Mouse (Mus musculus): ENCODE results near the gene Kirrel.

Kirrel gene
- long read RNA-seq, experiment 1, partial matches to known transcripts, result 2 of 3 reads
- long read RNA-seq, experiment 1, other reads (novel, unspliced or antisense), result 1 of 3 reads
- long read RNA-seq, experiment 2, partial matches to known transcripts, result 1 of 1 reads
- long read RNA-seq, experiment 2, other reads (novel, unspliced or antisense), result 0 of 1 reads

- intact Hi-C loops (cut with DNase I), result loop anchor here (2.0 kb wide), 1 partner anchor 147 kb away; no protein-coding TSS in a partner anchor
Observed at GRCm38 (mm10) chr3:87174096-87174768, at the start of gene Kirrel. Gene Kirrel, minus strand, starts transcription at chr3:87174747.

DNA sequence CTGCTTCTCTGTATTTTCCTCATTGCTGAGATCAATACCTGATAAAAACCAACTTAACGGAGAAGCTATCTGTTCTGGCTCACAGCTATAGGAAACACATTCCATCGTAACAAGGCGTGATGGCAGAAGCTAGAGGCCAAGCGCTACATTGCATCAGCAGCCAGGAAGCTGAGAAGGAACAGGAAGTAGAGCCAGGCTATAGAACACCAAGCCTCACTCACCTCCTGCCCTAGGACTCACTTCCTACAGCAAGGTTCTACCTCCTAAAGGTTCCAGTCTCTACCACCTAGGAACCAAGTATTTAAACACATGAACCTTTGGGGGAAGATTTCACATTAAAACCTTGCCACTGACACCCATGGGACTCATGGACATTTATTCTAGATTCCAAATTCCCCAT, 49.1 kb upstream of the Kirrel start:
- intact Hi-C loops (cut with DNase I), result no loop called here

- intact Hi-C loops (cut with DNase I), result no loop called here
Observed at GRCm38 (mm10) chr3:87222346-87222745, 47.8 kb upstream of the Kirrel start.

DNA sequence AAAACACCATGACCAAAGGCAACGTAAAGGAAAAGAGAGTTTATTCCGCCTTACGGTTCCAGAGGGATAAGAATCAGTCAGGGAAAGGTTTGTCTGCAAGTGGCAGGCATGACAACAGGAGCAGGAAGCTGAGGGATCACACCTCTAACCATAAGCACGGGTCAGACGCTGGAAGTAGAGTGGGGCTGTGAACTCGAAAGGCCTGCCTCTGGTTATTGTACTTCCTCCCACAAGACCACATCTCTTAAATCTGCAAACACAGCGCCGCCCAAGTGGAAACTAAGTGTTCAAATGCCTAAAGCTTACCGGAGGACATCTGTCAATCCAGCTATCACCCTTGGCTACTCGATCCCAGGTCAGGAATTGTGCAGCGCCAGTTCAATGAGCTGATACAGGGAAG, 40.6 kb upstream of the Kirrel start:
- intact Hi-C loops (cut with DNase I), result no loop called here

DNA sequence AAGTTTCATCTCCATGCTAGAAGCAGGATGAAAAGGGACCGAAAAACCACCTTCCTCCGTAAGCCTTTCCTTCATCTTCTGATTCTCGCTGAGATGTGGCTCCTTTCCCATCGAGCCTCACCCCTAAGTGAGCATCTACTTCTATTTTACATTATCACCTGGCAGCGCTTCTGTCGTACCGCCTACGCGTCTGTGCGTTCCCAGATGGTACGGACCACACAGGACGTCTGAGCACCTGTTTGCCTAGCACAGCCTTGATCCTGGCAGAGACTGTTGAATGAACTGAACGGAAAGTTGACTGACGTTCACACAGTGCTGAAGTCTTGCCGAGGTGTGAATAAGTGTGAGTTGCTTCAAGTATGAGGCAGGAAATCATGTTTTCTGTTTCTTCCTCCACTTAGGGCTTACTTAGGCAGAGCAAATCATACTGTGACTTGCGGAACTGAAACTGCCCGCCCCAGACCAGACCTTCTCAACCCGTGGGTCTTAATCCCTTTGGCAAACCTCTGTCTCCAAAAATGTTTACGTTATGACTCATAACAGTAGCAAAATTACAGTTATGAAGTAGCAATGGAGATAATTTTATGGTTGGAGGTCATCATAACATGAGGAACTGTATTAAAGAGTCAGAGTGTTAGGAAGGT, 39.8 kb upstream of the Kirrel start:
- intact Hi-C loops (cut with DNase I), result no loop called here

GRCm38 (mm10) chr3:87206336-87207075, 32.0 kb upstream of the Kirrel start:
- intact Hi-C loops (cut with DNase I), result no loop called here

GRCm38 (mm10) chr3:87196637-87197036, 22.1 kb upstream of the Kirrel start:
- intact Hi-C loops (cut with DNase I), result no loop called here

DNA sequence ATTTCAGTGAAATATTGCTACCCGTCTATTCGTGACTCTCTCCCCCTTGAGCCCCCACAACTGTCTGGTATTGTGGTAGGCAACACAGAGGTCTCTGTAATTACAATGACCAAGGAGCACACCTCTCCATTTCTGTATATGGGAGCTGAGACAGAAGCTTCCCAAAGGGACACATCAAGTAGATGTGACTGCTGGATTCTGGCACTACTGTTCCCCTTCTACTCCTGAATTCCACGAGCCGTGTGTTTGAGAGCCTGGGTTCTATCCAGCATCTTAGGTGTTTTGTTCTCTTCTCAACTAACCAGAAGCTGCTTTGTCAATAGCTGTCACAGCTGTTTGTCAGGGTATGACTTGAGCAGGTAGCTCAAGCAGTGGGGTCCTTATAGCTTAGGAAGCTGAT, 20.5 kb upstream of the Kirrel start:
- intact Hi-C loops (cut with DNase I), result no loop called here

DNA sequence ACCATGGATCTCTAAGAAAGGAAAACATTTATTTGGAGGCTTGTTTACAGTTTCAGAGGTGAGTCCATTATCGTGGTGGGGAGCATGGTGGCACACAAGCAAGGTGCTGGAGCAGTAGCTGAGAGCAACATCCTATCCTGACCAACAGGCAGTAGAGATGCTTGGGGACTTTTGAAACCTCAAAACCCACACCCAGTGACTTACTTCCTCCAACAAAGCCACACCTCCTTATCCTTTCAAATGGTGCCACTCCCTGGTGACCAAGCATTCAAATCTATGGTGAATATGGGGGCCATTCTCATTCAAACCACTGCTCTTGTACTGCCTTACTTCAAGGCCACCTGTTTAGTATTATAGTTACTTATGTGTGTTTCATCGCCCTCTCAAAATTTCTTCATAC, 20.0 kb upstream of the Kirrel start:
- intact Hi-C loops (cut with DNase I), result no loop called here

- intact Hi-C loops (cut with DNase I), result no loop called here
Observed at GRCm38 (mm10) chr3:87193756-87194155, 19.2 kb upstream of the Kirrel start.

- intact Hi-C loops (cut with DNase I), result no loop called here
Observed at GRCm38 (mm10) chr3:87193352-87193751, 18.8 kb upstream of the Kirrel start.

- intact Hi-C loops (cut with DNase I), result no loop called here
Observed at GRCm38 (mm10) chr3:87176687-87177086, 2.1 kb upstream of the Kirrel start.

GRCm38 (mm10) chr3:87175438-87175815, 880 bp upstream of the Kirrel start:
- intact Hi-C loops (cut with DNase I), result loop anchor here (1.0 to 2.0 kb wide), 2 partner anchors 85 to 149 kb away; no protein-coding TSS in a partner anchor

- intact Hi-C loops (cut with DNase I), result loop anchor here (1.0 to 2.0 kb wide), 2 partner anchors 85 to 148 kb away; no protein-coding TSS in a partner anchor
Observed at GRCm38 (mm10) chr3:87174769-87175437, 356 bp upstream of the Kirrel start.

GRCm38 (mm10) chr3:87173486-87174085, 961 bp downstream of the Kirrel start:
- intact Hi-C loops (cut with DNase I), result loop anchor here (2.0 kb wide), 1 partner anchor 147 kb away; no protein-coding TSS in a partner anchor

GRCm38 (mm10) chr3:87173103-87173444, 1.5 kb downstream of the Kirrel start:
- intact Hi-C loops (cut with DNase I), result no loop called here

GRCm38 (mm10) chr3:87172351-87173102, 2.0 kb downstream of the Kirrel start:
- intact Hi-C loops (cut with DNase I), result no loop called here

DNA sequence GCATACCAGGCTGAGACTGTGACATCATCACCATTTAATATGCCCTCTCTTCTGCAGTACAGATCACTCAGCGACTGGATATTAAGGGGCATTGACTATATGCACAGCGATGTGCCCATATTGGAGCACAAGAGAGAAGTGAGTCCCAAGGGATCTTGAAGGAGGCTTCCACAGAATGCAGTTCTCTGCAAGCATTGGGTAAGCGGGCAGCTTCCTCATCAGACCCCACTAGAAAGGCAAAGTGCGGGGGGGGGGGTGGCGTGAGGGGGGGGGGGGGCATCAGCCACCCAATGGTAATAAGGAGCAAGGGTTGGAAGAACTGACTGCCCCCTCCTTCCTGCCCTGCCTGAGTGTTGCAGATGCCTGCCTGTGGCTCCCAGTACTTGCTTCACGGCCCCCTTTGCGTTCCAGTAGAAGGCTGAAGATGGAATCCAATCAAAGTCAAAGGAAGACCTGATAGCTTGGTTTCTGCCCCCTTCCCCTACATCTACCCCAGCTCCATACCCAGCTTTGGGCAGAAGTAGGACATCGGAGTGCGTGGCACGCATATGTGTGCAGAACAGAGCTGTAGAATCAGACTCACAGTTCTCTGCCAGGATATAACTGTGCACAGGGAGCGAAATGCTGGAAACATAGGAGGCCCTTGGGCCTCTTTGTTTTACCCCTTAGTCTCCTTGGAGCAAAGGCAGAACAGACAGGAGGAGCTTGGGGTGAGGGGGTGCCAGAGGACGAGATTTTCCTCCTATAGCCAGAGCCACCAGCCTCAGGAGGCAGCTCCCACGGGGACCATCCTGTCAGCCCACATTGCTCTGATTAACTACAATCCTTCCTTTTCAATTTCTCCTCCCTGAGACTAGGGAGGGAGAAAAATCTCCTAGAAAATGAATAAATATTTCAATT, 3.1 kb downstream of the Kirrel start:
- intact Hi-C loops (cut with DNase I), result no loop called here

DNA sequence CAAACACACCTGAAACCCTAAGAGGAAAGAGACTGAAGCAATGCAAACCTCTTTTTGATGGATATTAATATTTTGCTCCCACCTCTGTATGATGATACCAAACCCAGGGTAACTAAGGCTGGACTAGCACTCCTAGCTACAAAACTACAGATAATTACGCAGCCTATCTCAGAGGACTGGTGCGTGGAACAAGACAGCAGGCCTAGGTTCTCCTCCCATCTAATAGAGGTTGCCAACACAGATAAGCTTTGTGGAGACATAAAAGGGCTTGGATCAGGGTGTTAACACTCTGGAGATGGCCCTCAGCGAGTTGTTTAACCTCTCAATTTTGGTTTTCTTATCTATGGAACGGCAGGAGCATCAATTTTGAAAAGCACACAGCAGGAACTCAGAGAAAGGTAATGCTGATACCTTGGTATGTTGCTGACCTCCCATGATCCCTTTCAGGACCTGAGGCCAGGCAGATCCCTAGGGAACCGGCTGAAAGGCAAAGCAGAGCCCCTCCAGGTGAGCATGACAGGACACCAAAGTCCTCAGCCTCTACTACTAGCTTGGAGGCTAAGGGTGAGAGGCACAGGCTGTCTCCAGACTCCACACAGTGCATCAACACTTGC, 5.0 kb downstream of the Kirrel start:
- intact Hi-C loops (cut with DNase I), result no loop called here

Data from adrenal gland (tissue).